Mouse (Mus musculus): ENCODE measurements around the gene Ckm. TPM values are rescaled to one million over a fixed set of nuclear protein-coding genes. Genes with fewer than 3 reads are reported as not detected.

Ckm gene
- under 1 TPM; 0.36 to 0.86 TPM for total RNA-seq (2021)
- long read RNA-seq, experiment 1, partial matches to known transcripts, result 1 of 1 reads
- long read RNA-seq, experiment 1, other reads (novel, unspliced or antisense), result 0 of 1 reads
- long read RNA-seq, experiment 2, result 0 reads

DNA sequence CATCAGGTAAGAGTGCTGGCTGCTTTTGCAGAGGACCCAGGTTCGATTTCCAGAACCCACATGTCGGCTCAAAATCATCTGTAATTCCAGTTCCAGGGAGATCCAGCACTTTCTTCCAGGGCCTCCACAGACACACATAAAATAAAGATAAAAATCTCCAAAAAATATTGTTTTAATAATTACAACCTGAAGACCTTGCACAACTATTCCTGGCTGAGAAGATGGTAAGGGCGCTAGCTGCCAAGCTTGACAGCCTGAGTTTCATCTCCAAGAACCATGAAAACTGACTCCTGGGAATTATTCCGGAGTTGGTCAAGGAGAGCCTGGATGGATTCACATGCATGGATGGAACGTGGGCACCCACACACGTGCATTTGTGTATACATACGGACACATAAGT, at the start of gene Ckm:
TSS of gene Ckm (plus strand) at position 301 of the 400 bp plus-strand sequence.
- DNase-seq (ENCODE audit: low spot score in 2 of 2), result no peak
- intact Hi-C loops (cut with DNase I), result loop anchor here (10.0 kb wide), 3 partner anchors 170 to 290 kb away; partner anchors contain the start of genes Apoc1, Apoe, Gemin7 and Zfp296

DNA sequence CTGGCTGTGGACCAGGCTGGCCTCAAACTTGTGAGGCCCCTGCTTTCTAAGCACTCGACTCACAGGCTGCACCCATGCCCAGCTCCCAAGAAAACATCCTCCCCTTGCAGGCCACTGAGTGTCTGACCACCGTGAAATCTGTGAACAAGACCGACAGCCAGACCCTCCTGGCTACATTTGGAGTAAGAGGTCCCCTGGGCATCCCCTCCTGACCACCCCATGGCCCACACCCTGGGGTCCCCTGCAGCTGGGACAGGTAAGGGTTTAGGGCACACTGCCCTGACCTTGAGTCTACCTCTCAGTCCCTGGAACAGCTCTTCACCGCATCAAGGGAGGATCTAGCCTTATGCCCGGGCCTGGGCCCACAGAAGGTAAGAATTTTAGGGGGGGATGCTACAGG, 49.6 kb upstream of the Ckm start:
- intact Hi-C loops (cut with DNase I), result no loop called here
- no peak for DNase-seq (ENCODE audit: low spot score in 2 of 2)

GRCm38 (mm10) chr7:19356311-19356710, 48.3 kb upstream of the Ckm start:
- intact Hi-C loops (cut with DNase I), result no loop called here
- no peak for DNase-seq (ENCODE audit: low spot score in 2 of 2)

DNA sequence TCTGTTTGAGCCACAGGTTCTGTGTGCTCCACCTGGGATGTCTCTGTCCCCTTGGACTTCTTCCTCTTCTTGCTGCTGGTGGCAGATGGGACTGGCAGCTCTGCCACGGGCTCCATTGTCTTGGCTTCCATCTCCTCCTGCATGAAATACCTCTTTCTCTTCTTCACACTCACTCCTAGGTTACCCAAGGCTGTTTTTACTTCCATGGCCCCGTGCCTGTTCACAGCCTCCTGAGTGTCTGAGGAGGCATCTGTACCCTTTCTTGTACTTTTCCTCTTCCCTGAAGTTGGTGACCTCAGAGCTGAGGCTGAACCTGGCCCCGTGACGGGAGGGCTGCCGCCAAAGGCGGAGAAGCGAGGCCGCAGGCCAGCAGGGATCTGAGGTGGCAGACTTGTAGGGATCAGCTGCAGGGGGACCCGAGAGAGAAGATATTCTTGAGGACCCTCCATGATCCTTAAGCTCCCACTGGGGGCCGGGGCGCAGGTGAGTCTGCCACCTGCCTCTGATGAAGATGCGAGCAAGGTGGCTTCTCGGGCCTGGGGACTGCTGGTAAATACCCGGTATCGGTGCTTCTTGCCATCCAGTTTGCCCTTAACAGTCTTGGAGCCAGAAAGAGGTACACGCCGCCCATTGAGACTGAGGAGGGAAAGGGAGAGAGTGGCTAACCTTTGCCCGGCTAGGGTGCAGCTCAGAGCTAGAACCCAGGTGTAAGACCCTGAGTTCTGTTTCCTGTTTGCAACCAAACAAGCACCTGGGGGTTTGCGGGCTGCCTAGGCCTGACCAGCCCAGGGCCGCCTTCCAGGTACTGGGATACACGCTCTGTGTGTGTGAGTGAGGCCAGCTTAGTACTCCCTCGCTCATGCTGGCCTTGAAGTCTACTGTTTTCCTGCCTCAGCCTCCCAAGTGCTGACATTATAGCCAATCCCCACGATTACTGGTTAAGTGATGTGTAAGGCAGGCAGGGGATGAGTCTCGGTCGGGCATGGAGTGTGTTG, 46.9 kb upstream of the Ckm start:
- DNase-seq (ENCODE audit: low spot score in 2 of 2), result no peak
- intact Hi-C loops (cut with DNase I), result no loop called here

DNA sequence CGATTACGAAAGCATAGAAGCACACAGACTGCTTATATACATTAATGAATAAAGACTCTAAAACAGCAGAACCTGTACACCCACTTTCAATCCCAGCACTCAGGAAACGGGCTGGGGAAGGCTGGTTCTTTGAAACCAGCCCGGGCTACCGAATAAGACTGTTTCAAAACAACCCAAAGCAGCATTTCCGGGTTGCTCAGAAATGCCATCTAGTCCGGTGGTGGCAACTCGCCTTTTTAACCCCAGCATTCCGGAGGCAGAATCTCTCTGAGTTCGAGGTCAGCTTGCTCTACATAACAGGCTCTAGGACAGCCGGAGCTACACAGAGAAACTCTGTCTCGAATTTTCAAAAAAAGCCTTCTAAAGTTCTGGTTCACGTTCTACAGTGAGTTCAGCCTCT, 45.9 kb upstream of the Ckm start:
- intact Hi-C loops (cut with DNase I), result no loop called here
- no peak for DNase-seq (ENCODE audit: low spot score in 2 of 2)

DNA sequence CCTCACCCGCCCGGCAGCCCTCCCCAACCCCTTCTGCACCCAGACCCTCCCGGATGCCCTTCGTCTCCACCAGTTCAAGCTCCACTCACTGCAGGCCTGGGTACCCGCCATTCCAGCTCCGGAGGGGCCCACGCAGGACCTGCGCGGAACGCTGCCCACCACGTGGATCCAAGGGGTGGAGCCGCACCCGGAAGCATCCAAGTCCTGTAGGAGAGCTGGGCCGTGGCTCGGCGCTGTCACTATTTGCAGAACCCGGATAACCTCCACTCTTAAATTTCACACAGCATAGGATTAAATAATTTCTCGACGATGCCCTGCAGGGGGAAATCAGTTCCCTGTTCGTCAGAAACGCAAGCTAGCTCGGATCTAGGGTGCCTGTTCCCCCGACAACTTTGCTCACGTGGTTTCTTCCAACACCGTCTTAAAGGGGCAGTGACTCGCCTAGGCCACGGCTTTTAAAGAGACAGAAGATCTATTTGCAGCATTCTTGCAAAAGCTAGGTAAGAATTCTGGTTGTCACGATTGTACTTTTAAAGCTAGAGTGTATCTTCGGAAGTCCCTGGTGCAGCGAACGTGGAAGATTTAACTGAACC, 45.2 kb upstream of the Ckm start, which contains the start of the genes Cd3eap and Ppp1r13l:
TSS of gene Cd3eap (minus strand) at position 185 of the 593 bp plus-strand sequence.
TSS of gene Ppp1r13l (plus strand) at position 451 of the 593 bp plus-strand sequence.
- peak; percentile 87 to 88 for DNase-seq (ENCODE audit: low spot score in 2 of 2)
- intact Hi-C loops (cut with DNase I), result no loop called here

DNA sequence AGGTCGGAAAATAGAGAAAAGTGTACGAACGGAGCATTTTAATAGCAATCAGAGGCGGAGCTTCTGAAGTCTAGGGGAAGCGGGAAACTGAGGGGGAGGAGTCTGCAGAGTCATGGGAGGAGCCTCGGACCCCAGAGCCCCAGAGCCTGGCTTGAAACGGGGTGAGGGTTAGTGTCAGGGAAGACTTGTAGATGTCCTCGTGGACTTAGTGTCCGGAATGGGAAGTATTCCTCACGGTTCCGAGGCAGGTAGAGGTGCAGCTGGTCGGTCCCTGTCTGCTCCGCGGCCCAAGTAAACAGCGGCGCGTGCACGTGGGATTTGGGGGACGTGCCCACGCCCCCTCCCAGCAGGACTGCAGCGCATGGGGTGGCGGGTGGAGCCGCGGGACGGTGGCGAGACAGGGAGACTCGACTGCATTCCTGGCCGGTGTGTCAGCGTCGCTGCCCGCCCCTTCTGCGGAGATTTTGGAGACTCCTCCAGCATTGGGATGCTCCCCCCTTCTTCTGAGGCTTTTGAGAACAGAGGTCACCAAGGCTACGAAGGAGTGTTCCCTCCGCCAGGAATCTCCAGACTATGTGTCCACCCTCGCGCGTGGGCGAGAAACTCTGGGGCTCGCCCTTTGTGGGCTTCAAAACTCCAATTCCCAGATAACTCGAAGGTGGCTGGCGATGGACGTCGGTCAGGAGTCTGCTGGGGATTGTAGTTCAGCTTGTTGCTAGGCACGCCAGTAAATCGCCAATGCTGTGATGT, 44.5 kb upstream of the Ckm start:
- DNase-seq (ENCODE audit: low spot score in 2 of 2), result peak; percentile 72 to 83
- intact Hi-C loops (cut with DNase I), result no loop called here

DNA sequence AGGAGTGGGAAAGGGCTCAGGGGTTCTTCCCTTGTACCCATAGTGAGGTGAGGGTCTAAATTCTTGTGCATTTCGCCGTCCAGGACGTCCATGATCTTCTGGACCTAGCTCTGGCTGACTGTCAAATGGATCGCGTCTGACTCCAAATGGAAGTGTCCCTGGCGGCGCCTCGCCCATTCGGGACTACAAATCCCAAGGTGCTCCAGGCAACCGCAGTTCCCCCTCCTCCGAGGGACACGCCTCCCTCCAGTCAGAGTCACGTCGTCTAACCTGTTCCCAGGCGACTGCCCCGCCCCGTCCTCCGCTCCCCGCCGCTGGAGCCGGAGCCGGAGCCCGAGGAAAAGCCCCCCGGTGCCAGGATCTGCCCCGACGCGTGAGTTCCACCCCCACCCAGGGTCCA, 43.6 kb upstream of the Ckm start:
- intact Hi-C loops (cut with DNase I), result no loop called here

GRCm38 (mm10) chr7:19361720-19362119, 42.9 kb upstream of the Ckm start:
- peak; percentile 59 to 67 for DNase-seq (ENCODE audit: low spot score in 2 of 2)
- intact Hi-C loops (cut with DNase I), result no loop called here

More for the DNA sequence above, 43.6 kb upstream of the Ckm start:
- DNase-seq (ENCODE audit: low spot score in 2 of 2), result peak; percentile 88 to 93

DNA sequence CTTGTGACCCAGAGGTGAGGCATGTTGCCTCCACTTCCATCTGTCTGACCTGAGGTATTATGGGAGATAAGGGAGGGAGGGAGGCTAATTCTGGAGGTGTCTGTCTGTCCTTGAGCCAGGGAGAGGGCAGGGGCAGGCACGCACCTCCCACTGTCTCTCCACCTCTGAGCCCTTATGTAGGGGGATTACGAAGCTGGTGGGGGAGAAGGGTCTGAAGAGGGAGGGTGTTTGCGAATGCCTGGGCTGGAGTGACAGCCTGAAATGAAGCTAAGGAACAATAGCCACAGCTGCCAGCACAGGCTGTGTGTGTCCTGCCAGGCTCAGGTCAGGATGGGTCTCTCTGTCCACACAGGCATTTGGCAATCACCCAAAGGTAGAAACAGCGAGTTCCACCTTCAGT, 42.3 kb upstream of the Ckm start:
- no peak for DNase-seq (ENCODE audit: low spot score in 2 of 2)
- intact Hi-C loops (cut with DNase I), result no loop called here

GRCm38 (mm10) chr7:19363881-19364280, 40.7 kb upstream of the Ckm start:
- intact Hi-C loops (cut with DNase I), result no loop called here
- peak in 1 of 2 experiments; percentile 51 for DNase-seq (ENCODE audit: low spot score in 2 of 2)

DNA sequence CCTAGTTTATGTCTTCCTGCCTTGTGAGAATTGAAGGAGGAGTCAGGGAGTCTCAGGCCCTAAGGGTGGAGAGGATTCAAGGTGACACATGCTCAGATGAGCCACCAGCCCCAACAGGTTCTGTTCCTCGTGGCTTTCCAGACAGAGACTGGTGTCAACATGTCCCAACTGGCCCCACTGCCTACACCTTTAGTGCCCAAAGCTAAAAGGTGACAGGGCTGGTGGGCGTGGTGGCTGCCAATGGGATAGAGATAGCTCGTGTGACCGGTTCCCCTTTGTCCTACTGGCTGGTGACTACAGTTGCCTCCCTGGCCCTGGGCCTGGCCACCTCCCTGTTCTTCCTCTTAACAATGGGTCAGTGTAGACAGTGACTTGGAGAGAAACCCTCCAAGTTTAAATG, 39.2 kb upstream of the Ckm start:
- intact Hi-C loops (cut with DNase I), result no loop called here
- DNase-seq (ENCODE audit: low spot score in 2 of 2), result no peak

DNA sequence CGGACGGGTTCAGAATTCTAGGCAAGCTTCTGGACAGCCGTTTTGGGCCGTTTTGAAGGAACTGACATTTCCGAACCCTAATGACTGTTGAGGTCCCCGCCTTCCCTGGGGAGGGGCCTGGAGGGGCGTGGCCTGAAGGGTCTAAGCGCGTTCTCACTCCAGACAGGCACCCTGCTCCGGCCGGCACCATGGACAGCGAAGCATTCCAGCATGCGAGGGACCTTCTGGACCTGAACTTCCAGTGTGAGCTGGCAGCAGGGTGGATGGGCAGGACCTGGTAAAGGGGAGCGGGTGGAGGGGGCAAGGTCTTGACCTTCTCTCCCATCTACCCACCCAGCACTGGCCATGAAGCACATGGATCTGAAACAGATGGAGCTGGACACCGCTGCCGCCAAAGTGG, 36.2 kb upstream of the Ckm start:
- DNase-seq (ENCODE audit: low spot score in 2 of 2), result no peak
- intact Hi-C loops (cut with DNase I), result no loop called here

DNA sequence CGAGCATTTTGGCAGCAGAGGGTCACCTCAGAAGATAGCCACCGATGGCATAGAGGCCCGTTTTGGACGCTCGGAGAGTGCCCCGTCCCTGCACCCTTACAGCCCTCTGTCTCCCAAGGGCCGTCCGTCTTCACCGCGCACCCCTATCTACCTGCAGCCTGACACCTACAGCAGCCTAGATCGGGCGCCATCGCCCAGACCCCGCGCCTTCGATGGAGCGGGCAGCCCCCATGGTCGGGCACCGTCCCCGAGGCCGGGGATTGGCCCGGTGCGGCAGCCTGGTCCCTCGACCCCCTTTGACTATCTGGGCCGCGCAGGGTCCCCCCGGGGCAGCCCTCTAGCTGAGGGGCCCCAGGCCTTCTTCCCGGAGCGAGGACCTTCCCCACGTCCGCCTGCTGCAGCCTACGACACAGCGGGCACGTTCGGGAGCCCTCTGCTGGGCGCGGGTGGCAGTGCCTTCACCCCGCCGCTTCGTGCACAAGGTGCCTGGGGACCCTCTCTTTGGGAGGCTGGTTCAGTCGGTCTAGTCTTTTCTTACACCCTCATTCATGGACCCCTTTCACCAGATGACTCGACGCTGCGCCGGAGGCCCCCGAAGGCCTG, 34.7 kb upstream of the Ckm start:
- peak; percentile 65 to 76 for DNase-seq (ENCODE audit: low spot score in 2 of 2)
- intact Hi-C loops (cut with DNase I), result no loop called here

DNA sequence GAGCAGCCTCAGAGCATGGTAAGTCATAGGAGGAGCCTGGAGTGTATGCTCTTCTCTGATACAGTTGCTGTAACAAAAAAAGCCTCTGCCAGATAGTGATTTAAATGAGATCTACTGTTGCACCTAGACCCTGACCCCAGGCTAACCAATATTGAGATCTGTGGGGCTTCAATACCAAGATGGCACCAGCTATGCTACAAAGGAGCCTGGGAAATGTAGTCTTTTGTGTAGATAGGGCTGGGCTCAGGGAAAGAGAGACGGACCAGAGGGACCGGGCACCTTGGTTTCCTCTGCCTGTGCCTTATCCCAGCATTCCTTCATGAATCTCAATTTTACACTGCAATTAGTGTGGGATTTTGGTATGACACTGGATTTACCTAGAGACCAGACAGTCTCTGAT, 31.2 kb upstream of the Ckm start:
- DNase-seq (ENCODE audit: low spot score in 2 of 2), result no peak
- intact Hi-C loops (cut with DNase I), result no loop called here

GRCm38 (mm10) chr7:19375368-19375767, 29.2 kb upstream of the Ckm start:
- DNase-seq (ENCODE audit: low spot score in 2 of 2), result no peak
- intact Hi-C loops (cut with DNase I), result no loop called here

DNA sequence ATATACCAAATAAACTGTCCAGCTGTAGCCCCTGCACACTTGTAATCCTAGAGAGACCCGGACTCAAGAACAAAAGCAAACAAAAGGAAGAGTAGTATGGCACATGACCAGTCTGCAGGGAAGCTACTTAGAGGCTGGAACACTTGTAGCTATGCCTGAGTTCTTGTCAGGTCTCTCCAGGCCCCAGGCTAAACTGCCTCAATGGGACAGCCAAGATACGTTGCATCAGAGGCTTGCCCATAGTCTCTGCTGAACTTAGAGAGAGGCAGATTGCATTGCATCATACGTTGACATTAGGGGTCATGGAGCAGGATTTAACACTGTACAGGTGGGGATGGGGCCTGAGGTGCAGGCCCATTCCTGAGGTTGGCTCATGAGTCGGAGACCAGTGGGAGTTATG, 28.6 kb upstream of the Ckm start:
- intact Hi-C loops (cut with DNase I), result no loop called here
- no peak for DNase-seq (ENCODE audit: low spot score in 2 of 2)

- intact Hi-C loops (cut with DNase I), result no loop called here
- DNase-seq (ENCODE audit: low spot score in 2 of 2), result no peak
These were observed 26.5 kb upstream of the Ckm start for GRCm38 (mm10) chr7:19378049-19378448.

Measured in left cerebral cortex, postnatal 14 days (tissue).